Mouse (Mus musculus) embryonic facial prominence, embryonic 12.5 days (tissue): ENCODE measurements around the gene Macrod2. TPM values are rescaled to one million over a fixed set of nuclear protein-coding genes. Genes with fewer than 3 reads are reported as not detected.

Experiments
- ATAC-seq: fragments of 200-750 bp; cut with Nextera tagmentation; 2 replicates; pipeline ENCODE4 v1.8.0; 2017; ENCODE audit not compliant: insufficient number of reproducible peaks, insufficient read depth, low FRiP score, low TSS enrichment
- H3K27ac ChIP-seq: fragments of 300-500 bp; sonication (generic); 2 replicates; pipeline ENCODE4 v1.5.1; 2016; ENCODE audit warnings: mild to moderate bottlenecking
- H3K27me3 ChIP-seq: fragments of 300-500 bp; sonication (generic); 2 replicates; pipeline ENCODE4 v1.6.1; 2016; ENCODE audit warnings: mild to moderate bottlenecking, moderate library complexity
- H3K36me3 ChIP-seq: fragments of 300-500 bp; sonication (generic); 2 replicates; pipeline ENCODE4 v1.6.1; 2016; ENCODE audit warnings: mild to moderate bottlenecking
- H3K4me1 ChIP-seq: fragments of 300-500 bp; sonication (generic); 2 replicates; pipeline ENCODE4 v1.6.1; 2016
- H3K4me2 ChIP-seq: fragments of 300-500 bp; sonication (generic); replicated peaks from 2 replicates; pipeline ENCODE4 v1.6.1; 2016; ENCODE audit warnings: mild to moderate bottlenecking, moderate library complexity
- H3K4me3 ChIP-seq: fragments of 300-500 bp; sonication (generic); 2 replicates; pipeline ENCODE4 v1.5.1; 2016; ENCODE audit warnings: mild to moderate bottlenecking
- H3K9ac ChIP-seq: fragments of 300-500 bp; sonication (generic); 2 replicates; pipeline ENCODE4 v1.6.1; 2016; ENCODE audit warnings: mild to moderate bottlenecking, moderate library complexity
- H3K9me3 ChIP-seq: fragments of 300-500 bp; sonication (generic); 2 replicates; pipeline ENCODE4 v1.6.1; 2016; ENCODE audit warnings: mild to moderate bottlenecking, moderate library complexity
- WGBS: fragments of 180-500 bp; shearing (Covaris S2); methylation state at CpG from one replicate; pipeline ENCODE4 v1.1.7; 2016; 5-methylcytosine and 5-hydroxymethylcytosine counted together
- polyA plus RNA-seq: library from polyadenylated mRNA; unstranded; fragments of >200 nt; fragmentation: Nextera tagmentation; extraction: Ambion mirVana; gene quantifications from 2 replicates; pipeline ENCODE4 v1.2.1, GENCODE M21; 2016

Gene Macrod2
- polyA plus RNA-seq, 1 experiment from 2014 or later: 39.6 TPM

DNA sequence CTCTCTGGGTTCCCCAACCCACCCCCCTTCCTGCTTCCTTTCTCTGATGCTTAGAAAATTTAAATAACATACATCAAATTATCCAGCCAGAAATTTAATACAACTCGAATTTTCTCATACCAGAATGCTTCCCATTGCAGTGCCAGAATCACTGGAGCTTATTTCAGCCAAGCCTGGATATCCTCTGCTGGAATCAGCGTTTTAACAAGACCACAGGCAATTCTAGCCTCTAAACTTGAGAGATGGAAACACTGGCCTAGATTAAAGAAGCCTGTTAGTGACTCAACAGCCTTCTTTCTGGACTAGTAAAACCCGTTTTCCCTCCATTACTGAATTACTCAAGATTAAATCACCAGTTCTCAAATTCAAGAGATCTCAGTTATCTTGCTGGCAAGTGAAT, 1170.9 kb downstream of the Macrod2 start:
- Histone ChIP-seq H3K9ac (no peak overlapping the region), H3K36me3 (no peaks in the 10 kb centered on the region), H3K4me3 (no peak overlapping the region), H3K27ac (no peak overlapping the region), H3K4me2 (no peak overlapping the region), H3K9me3 (no peaks in the 10 kb centered on the region), H3K4me1 (no peaks in the 10 kb centered on the region), H3K27me3 (no peaks in the 10 kb centered on the region)
- 33% methylated on average over 3 of the region's 3 CpGs for WGBS
- ATAC-seq: no peak

DNA sequence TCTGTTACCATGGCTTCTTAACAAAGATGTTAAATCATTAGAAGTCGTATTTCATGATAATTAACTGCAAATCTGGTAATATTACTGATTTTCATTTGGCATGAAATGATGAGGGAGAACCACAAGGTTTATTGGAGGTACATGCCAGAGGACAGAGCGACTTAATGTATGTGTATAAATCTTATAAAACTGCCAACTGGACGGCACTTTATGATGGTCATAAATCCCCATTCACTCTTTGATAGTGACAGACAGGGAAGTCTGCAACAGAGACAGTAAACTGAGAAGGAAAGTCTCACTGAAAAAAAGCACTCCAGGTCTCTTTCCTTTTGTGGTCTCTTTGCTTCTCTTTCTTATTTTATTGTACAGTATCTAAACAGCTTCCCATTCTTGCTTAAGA, 1176.3 kb downstream of the Macrod2 start:
- Histone ChIP-seq H3K27me3 (no peaks in the 10 kb centered on the region), H3K27ac (no peak overlapping the region), H3K9ac (no peak overlapping the region), H3K4me1 (no peaks in the 10 kb centered on the region), H3K4me2 (no peak overlapping the region), H3K36me3 (no peaks in the 10 kb centered on the region), H3K9me3 (no peaks in the 10 kb centered on the region), H3K4me3 (no peak overlapping the region)
- 67% methylated on average over 3 of the region's 3 CpGs for WGBS
- no peak for ATAC-seq

DNA sequence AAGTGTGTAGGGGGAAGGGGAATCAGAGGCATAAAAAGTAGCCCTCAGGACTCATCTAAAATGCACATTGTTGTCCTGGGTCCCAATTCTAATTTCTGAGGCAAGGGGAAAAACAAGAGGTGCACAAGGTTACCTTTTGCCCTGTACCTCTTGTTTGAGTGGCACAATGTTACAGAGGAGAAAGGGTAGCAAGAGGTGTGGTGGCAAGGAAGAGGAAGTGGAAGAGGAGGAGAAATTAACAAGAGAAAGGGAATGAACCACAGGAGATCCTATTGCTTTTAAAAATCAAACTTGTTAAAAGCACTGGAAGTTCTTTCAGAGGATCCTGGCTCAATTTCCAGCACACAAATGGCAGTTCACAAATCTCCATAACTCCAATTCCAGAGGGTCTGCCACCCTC, 1183.1 kb downstream of the Macrod2 start:
- Histone ChIP-seq H3K36me3 (no peaks in the 10 kb centered on the region), H3K27me3 (no peaks in the 10 kb centered on the region), H3K9ac (no peak overlapping the region), H3K4me3 (no peak overlapping the region), H3K4me1 (no peaks in the 10 kb centered on the region), H3K27ac (no peak overlapping the region), H3K4me2 (no peak overlapping the region), H3K9me3 (no peaks in the 10 kb centered on the region)
- no peak for ATAC-seq

DNA sequence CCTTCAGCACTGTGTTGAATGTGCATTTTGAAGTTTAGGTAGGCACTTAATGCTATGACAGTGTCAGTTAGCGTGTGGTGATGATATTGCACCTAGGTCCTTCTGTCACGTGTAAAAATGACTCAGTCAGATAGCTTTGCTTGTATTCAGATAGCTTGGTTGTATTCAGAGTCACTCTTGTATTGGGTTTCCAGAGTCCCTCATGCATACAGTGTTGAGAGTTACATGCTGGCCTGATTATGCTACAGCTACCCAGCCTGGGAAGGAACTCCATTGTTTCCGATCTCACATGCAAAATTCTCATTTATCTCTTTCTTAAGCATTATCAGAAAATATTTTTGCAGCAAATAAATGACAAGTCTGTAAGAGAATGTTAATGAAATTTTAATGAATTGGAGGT, 1187.3 kb downstream of the Macrod2 start:
- no peak for ATAC-seq
- Histone ChIP-seq H3K4me2 (no peak overlapping the region), H3K27me3 (no peaks in the 10 kb centered on the region), H3K4me1 (no peaks in the 10 kb centered on the region), H3K9ac (no peak overlapping the region), H3K9me3 (no peaks in the 10 kb centered on the region), H3K27ac (no peak overlapping the region), H3K36me3 (no peaks in the 10 kb centered on the region), H3K4me3 (no peak overlapping the region)
- WGBS: 78% methylated on average over 3 of the region's 3 CpGs

DNA sequence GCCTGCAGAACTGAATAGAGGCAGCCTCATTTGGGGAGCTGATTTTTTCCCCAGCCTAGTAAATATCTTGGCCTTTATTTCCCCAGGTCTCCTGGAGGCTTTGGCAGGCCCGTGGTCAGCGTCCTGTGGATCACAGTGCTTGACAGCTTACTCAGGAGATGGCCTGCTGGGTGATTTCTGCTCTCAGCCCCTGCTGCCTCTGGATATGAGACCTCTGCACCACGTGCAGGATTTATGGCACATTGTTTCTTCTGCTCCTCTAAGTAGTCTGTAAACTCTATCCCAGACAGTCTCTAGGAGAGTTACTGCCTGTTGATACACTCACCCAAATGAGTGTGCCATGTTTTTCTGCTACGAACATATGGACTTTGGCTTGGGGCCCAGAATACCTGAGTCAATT, 1187.8 kb downstream of the Macrod2 start:
- Histone ChIP-seq H3K27me3 (no peaks in the 10 kb centered on the region), H3K4me3 (no peak overlapping the region), H3K9ac (no peak overlapping the region), H3K4me2 (no peak overlapping the region), H3K27ac (no peak overlapping the region), H3K9me3 (no peaks in the 10 kb centered on the region), H3K36me3 (no peaks in the 10 kb centered on the region), H3K4me1 (no peaks in the 10 kb centered on the region)
- 24% methylated on average over 4 of the region's 4 CpGs for WGBS
- ATAC-seq: no peak

DNA sequence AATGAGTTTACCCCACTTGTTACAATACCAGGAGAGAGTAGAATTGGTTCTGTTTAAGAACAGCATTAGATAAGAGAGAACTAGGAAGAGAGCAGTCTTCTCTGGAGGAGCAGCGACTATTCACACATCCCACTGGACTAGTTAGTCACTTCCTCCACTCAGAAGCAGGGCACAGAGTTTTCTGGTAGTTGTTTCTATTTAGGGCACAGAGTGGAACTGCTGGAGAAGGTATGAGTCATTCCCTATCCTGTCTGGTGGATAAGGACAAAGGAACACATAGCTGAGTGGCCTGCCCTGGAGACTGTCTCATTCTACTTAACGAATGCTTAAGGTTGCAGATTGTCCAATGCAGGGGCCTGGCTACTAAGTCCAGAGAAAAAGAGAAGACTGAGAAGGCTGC, 1192.2 kb downstream of the Macrod2 start:
- no peaks in the 10 kb centered on the region for H3K4me1 ChIP-seq
- 70% methylated on average over 2 of the region's 2 CpGs for WGBS
- no peaks in the 10 kb centered on the region for H3K27me3 ChIP-seq
- H3K9me3 ChIP-seq: no peaks in the 10 kb centered on the region
- no peak overlapping the region for H3K27ac ChIP-seq
- no peak overlapping the region for H3K4me2 ChIP-seq
- ATAC-seq: no peak
- H3K9ac ChIP-seq: no peak overlapping the region
- H3K4me3 ChIP-seq: no peak overlapping the region
- H3K36me3 ChIP-seq: no peaks in the 10 kb centered on the region

DNA sequence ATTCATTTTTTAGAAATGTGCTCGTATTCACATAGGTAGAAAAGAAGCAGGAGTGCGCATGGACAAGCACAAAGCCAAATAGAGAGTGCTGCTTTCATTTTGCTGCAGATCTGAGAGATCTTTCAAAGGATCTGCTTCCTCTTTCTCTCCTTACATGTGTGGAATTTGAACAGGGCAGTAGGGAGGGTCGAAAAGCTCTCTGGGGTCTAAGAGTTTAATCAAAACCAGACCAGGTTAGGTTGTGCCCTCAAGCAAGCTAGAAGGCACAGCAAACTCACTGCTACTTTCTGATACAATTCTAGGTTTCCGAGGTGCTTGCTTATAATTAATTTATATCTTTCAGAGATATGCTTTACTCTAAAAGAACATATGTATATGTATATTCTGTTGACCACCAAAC, 1196.2 kb downstream of the Macrod2 start:
- no peak overlapping the region for H3K4me3 ChIP-seq
- no peaks in the 10 kb centered on the region for H3K27me3 ChIP-seq
- no peak overlapping the region for H3K9ac ChIP-seq
- H3K4me2 ChIP-seq: no peak overlapping the region
- H3K4me1 ChIP-seq: no peaks in the 10 kb centered on the region
- H3K27ac ChIP-seq: no peak overlapping the region
- no peak for ATAC-seq
- no peaks in the 10 kb centered on the region for H3K9me3 ChIP-seq
- WGBS: 14% methylated on average over 4 of the region's 4 CpGs
- H3K36me3 ChIP-seq: no peaks in the 10 kb centered on the region

DNA sequence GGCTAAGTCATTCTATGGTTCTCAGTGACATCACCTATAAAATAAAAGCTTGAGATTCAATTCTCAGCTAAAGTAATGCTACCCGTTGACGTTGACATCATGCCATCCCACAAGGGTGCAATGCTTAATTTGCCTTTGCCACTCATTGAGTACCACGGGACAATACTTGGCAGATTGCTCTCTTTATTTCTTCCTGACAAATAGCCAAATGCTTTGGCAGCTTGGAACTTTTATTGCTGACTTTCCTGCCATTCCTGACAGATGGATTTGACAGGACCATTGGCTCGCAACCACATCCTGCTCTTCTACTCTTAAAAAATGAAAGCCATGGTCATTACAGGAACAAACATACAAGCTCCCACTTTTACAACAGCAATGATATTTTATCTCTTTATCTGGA, 1199.7 kb downstream of the Macrod2 start:
- 86% methylated on average over 4 of the region's 4 CpGs for WGBS
- ATAC-seq: no peak

DNA sequence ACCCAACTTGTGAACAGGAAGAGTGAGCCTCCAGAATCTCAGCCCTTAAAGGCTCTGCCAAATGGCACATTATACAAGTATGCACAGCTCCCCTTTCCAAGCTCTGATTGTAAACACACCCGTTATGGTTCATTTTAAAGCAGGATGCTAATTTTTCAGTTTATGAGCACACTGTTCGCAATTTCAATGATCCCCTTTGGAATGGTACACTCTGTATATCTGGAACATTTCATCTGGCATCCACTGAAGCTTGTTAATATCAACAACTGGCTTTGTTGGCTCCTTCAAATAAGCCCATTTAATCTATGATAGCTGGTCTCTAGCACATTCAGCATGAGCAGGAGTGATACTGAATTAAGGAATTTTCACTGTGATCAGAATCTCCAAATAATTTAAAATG, 1222.6 kb downstream of the Macrod2 start:
- Histone ChIP-seq H3K36me3 (no peaks in the 10 kb centered on the region), H3K27me3 (no peaks in the 10 kb centered on the region), H3K4me2 (no peak overlapping the region), H3K27ac (no peak overlapping the region), H3K9me3 (no peaks in the 10 kb centered on the region), H3K4me1 (no peaks in the 10 kb centered on the region), H3K9ac (no peak overlapping the region), H3K4me3 (no peak overlapping the region)
- WGBS: 81% methylated on average over 2 of the region's 2 CpGs
- ATAC-seq: no peak

More for the DNA sequence above, 1199.7 kb downstream of the Macrod2 start:
- Histone ChIP-seq H3K4me1 (no peaks in the 10 kb centered on the region), H3K27ac (no peak overlapping the region), H3K9ac (no peak overlapping the region), H3K27me3 (no peaks in the 10 kb centered on the region), H3K9me3 (no peaks in the 10 kb centered on the region), H3K36me3 (no peaks in the 10 kb centered on the region), H3K4me2 (no peak overlapping the region), H3K4me3 (no peak overlapping the region)

DNA sequence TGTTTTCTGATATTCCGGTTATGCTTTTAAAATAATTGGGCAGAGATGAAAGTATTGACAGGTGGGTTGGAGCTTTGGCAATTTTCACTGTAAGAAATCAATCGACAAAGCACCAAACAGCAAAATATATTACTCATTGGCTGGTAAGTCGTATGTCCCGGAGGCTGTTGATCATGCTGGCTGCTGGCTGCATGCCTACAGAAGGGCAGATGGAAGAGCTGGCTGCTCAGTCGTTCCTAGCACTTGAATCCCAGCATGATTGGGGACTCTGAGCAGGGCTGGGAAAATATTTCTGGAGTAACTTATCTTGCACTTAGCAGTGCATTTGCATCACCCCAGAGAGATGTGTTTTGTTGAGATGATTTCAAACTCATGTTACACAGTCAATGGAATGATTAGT, 1223.1 kb downstream of the Macrod2 start:
- no peak overlapping the region for H3K9ac ChIP-seq
- no peak overlapping the region for H3K27ac ChIP-seq
- no peak for ATAC-seq
- no peak overlapping the region for H3K4me2 ChIP-seq
- no peak overlapping the region for H3K4me3 ChIP-seq
- no peaks in the 10 kb centered on the region for H3K9me3 ChIP-seq
- H3K36me3 ChIP-seq: no peaks in the 10 kb centered on the region
- 78% methylated on average over 5 of the region's 5 CpGs for WGBS
- no peaks in the 10 kb centered on the region for H3K4me1 ChIP-seq
- H3K27me3 ChIP-seq: no peaks in the 10 kb centered on the region

DNA sequence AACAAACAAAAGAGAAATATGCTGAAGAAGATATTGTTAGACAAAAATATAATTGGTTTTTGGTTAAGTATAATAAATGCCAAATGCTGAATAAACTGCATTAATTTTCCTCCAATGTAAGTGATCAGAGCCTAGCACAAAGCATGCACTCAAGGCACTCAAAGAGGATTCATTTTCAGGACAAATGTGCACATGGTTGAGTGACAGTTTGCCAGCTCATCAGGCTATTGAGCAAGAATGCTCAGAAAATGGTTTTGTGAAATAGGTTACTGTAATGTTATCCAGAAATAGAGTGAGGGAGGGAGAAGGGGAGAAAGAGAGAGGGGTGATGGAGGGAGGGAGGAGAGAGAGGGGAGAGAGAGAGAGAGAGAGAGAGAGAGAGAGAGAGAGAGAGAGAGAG, 1268.9 kb downstream of the Macrod2 start:
- Histone ChIP-seq H3K9ac (no peak overlapping the region), H3K27me3 (no peaks in the 10 kb centered on the region), H3K36me3 (no peaks in the 10 kb centered on the region), H3K4me2 (no peak overlapping the region), H3K27ac (no peak overlapping the region), H3K4me1 (no peaks in the 10 kb centered on the region), H3K9me3 (no peaks in the 10 kb centered on the region), H3K4me3 (no peak overlapping the region)
- ATAC-seq: no peak

DNA sequence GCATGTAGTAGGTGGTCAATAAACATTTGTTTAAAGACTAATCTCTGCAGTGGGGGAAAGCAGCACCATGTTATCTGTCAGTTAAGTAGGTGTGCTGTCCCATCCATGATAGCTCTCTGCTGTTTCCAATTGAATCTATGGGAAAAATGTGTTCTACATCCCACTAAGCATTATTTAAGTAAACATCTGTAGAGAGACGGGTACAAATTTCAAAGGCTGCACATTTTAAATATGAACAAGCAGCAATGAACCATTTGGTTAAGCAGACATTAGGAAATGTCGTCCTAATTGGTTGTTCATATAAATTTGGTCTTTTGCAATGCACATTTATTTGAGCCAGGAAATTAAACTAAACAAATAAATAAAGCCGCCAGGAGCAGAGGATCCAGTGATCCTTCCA, 1277.7 kb downstream of the Macrod2 start:
- H3K9ac ChIP-seq: no peak overlapping the region
- H3K27me3 ChIP-seq: no peaks in the 10 kb centered on the region
- no peaks in the 10 kb centered on the region for H3K4me1 ChIP-seq
- H3K4me2 ChIP-seq: no peak overlapping the region
- WGBS: 71% methylated on average over 3 of the region's 3 CpGs
- no peaks in the 10 kb centered on the region for H3K9me3 ChIP-seq
- H3K4me3 ChIP-seq: no peak overlapping the region
- no peak overlapping the region for H3K27ac ChIP-seq
- no peak for ATAC-seq
- H3K36me3 ChIP-seq: no peaks in the 10 kb centered on the region

DNA sequence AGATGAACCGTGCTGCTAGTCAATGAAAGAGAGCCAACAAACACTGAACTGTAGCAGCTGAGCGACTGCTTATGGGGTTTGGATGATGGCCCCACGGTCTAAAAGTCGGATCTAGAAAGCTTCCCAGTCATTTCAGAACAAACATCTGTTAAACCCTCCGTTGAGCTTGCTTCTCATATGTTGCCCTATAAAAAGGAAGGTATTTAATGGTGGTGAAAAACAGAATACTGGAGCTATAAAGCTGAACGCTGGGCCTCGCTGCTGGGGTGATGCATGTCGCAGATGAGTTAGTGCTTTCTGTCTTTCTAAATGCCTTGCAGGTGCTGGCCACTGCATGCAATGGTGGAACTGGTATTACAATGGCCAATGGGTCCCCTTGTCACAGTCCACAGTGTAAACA, 1278.3 kb downstream of the Macrod2 start:
- Histone ChIP-seq H3K4me1 (no peaks in the 10 kb centered on the region), H3K9ac (no peak overlapping the region), H3K36me3 (no peaks in the 10 kb centered on the region), H3K27me3 (no peaks in the 10 kb centered on the region), H3K27ac (no peak overlapping the region), H3K4me3 (no peak overlapping the region), H3K4me2 (no peak overlapping the region), H3K9me3 (no peaks in the 10 kb centered on the region)
- WGBS: 76% methylated on average over 8 of the region's 8 CpGs
- ATAC-seq: no peak
